Mouse (Mus musculus): ENCODE data around the gene Micu1. TPM values are rescaled to one million over a fixed set of nuclear protein-coding genes. Genes with fewer than 3 reads are reported as not detected.
"Not testable (repeated sequence)": the region's sequence is repeated elsewhere in the genome, so short reads cannot be mapped to it uniquely, and the experiment has no call there.

The Micu1 gene
- total RNA-seq, 2 experiments from 2014 or later = 82.4 to 88.7 TPM

GRCm38 (mm10) chr10:59864884-59865726 is 162.8 kb downstream of the Micu1 start:
- peak; percentile 87 to 92 for DNase-seq (ENCODE audit: low spot score in 2 of 2)
- intact Hi-C loops (cut with DNase I) = loop anchor here (5.0 to 10.0 kb wide), 3 partner anchors 373 to 568 kb away; partner anchors contain the start of gene Gm10273

GRCm38 (mm10) chr10:59868266-59868665 is 166.0 kb downstream of the Micu1 start:
- intact Hi-C loops (cut with DNase I) = loop anchor here (5.0 to 10.0 kb wide), 2 partner anchors 473 to 571 kb away; partner anchors contain the start of gene Gm10273
- no peak for DNase-seq (ENCODE audit: low spot score in 2 of 2)

- no peak for DNase-seq (ENCODE audit: low spot score in 2 of 2)
- intact Hi-C loops (cut with DNase I) = no loop called here
Measured at GRCm38 (mm10) chr10:59870038-59870437, 167.8 kb downstream of the Micu1 start.

GRCm38 (mm10) chr10:59872651-59873050 is 170.4 kb downstream of the Micu1 start:
- intact Hi-C loops (cut with DNase I); DNase-seq (ENCODE audit: low spot score in 2 of 2): not testable (repeated sequence)

GRCm38 (mm10) chr10:59873206-59873605 is 170.9 kb downstream of the Micu1 start:
- intact Hi-C loops (cut with DNase I) = no loop called here
- no peak for DNase-seq (ENCODE audit: low spot score in 2 of 2)

- DNase-seq (ENCODE audit: low spot score in 2 of 2) = no peak
- intact Hi-C loops (cut with DNase I) = no loop called here
Measured at GRCm38 (mm10) chr10:59873613-59874012, 171.3 kb downstream of the Micu1 start.

GRCm38 (mm10) chr10:59875396-59875795 is 173.1 kb downstream of the Micu1 start:
- intact Hi-C loops (cut with DNase I) = no loop called here

GRCm38 (mm10) chr10:59876698-59877097 is 174.4 kb downstream of the Micu1 start:
- DNase-seq (ENCODE audit: low spot score in 2 of 2); intact Hi-C loops (cut with DNase I): not testable (repeated sequence)

More at GRCm38 (mm10) chr10:59875396-59875795, 173.1 kb downstream of the Micu1 start:
- no peak for DNase-seq (ENCODE audit: low spot score in 2 of 2)

- intact Hi-C loops (cut with DNase I) = no loop called here
Measured at GRCm38 (mm10) chr10:59877421-59878117, 175.3 kb downstream of the Micu1 start.

GRCm38 (mm10) chr10:59878823-59879222 is 176.5 kb downstream of the Micu1 start:
- peak in 1 of 2 experiments; percentile 69 for DNase-seq (ENCODE audit: low spot score in 2 of 2)
- intact Hi-C loops (cut with DNase I) = no loop called here

More at GRCm38 (mm10) chr10:59877421-59878117, 175.3 kb downstream of the Micu1 start:
- DNase-seq (ENCODE audit: low spot score in 2 of 2) = no peak

- DNase-seq (ENCODE audit: low spot score in 2 of 2) = peak; percentile 94 to 96
- intact Hi-C loops (cut with DNase I) = no loop called here
Measured at GRCm38 (mm10) chr10:59879255-59880028, 177.2 kb downstream of the Micu1 start, which contains the start of gene Dnajb12. Dnajb12 (plus strand) TSS chr10:59879556.

- no peak for DNase-seq (ENCODE audit: low spot score in 2 of 2)
- intact Hi-C loops (cut with DNase I) = no loop called here
Measured at GRCm38 (mm10) chr10:59880029-59880386, 177.7 kb downstream of the Micu1 start.

GRCm38 (mm10) chr10:59880837-59881236 is 178.6 kb downstream of the Micu1 start:
- DNase-seq (ENCODE audit: low spot score in 2 of 2) = no peak
- intact Hi-C loops (cut with DNase I) = no loop called here

- DNase-seq (ENCODE audit: low spot score in 2 of 2) = no peak
- intact Hi-C loops (cut with DNase I) = no loop called here
Measured at GRCm38 (mm10) chr10:59884327-59885173, 182.3 kb downstream of the Micu1 start.

GRCm38 (mm10) chr10:59885174-59886080 is 183.2 kb downstream of the Micu1 start:
- DNase-seq (ENCODE audit: low spot score in 2 of 2) = no peak
- intact Hi-C loops (cut with DNase I) = no loop called here

GRCm38 (mm10) chr10:59886081-59886466 is 183.8 kb downstream of the Micu1 start:
- intact Hi-C loops (cut with DNase I) = no loop called here
- DNase-seq (ENCODE audit: low spot score in 2 of 2) = no peak

GRCm38 (mm10) chr10:59887432-59887831 is 185.2 kb downstream of the Micu1 start:
- DNase-seq (ENCODE audit: low spot score in 2 of 2) = no peak
- intact Hi-C loops (cut with DNase I) = no loop called here

- intact Hi-C loops (cut with DNase I) = no loop called here
Measured at GRCm38 (mm10) chr10:59889339-59889738, 187.1 kb downstream of the Micu1 start.

More at GRCm38 (mm10) chr10:59889339-59889738, 187.1 kb downstream of the Micu1 start:
- no peak for DNase-seq (ENCODE audit: low spot score in 2 of 2)

Measured in left cerebral cortex, postnatal 14 days (tissue).